Mouse (Mus musculus): Measurements from ENCODE around the gene Parp11. TPM values are rescaled to one million over a fixed set of nuclear protein-coding genes. Genes with fewer than 3 reads are reported as not detected.

The Parp11 gene
- polyA plus RNA-seq, 1 experiment from 2014 or later = 22.7 TPM

GRCm38 (mm10) chr6:127473961-127474360, 27.3 kb downstream of the Parp11 start:
- Histone ChIP-seq H3K27me3 (ENCODE audit: control insufficient read depth, insufficient read depth, low read length) (no peaks in the 10 kb centered on the region), H3K4me2 (ENCODE audit: low read length) (no peak overlapping the region), H3K4me3 (ENCODE audit: control insufficient read depth in 1 of 2, insufficient read depth in 1 of 2, low read depth in 1 of 2, low read length in 2 of 2) (no peak overlapping the region), H3K9me3 (ENCODE audit: control insufficient read depth, low read length) (no peaks in the 10 kb centered on the region), H3K27ac (replicated peaks in 1 of 2; ENCODE audit: control insufficient read depth in 1 of 2, insufficient read depth in 1 of 2, low read depth in 2 of 2, low read length in 2 of 2) (no peak overlapping the region), H3K36me3 (ENCODE audit: control insufficient read depth, insufficient read depth, low read length) (peaks cover 28% of the 10 kb centered on the region), H3K4me1 (ENCODE audit: control insufficient read depth in 2 of 2, insufficient read depth in 2 of 2, low read length in 2 of 2) (no peaks in the 10 kb centered on the region), H3K9ac (ENCODE audit: low read length) (no peak overlapping the region)
- no peak for ATAC-seq (ENCODE audit: insufficient number of reproducible peaks, insufficient read depth, low FRiP score, low read depth)
- 85% methylated on average over 8 of the region's 8 CpGs for WGBS

GRCm38 (mm10) chr6:127475231-127475630, 28.6 kb downstream of the Parp11 start:
- H3K4me1 ChIP-seq (ENCODE audit: control insufficient read depth in 2 of 2, insufficient read depth in 2 of 2, low read length in 2 of 2) = no peaks in the 10 kb centered on the region
- no peaks in the 10 kb centered on the region for H3K27me3 ChIP-seq (ENCODE audit: control insufficient read depth, insufficient read depth, low read length)
- no peak for ATAC-seq (ENCODE audit: insufficient number of reproducible peaks, insufficient read depth, low FRiP score, low read depth)
- peaks cover 29% of the 10 kb centered on the region for H3K36me3 ChIP-seq (ENCODE audit: control insufficient read depth, insufficient read depth, low read length)
- no peak overlapping the region for H3K4me3 ChIP-seq (ENCODE audit: control insufficient read depth in 1 of 2, insufficient read depth in 1 of 2, low read depth in 1 of 2, low read length in 2 of 2)
- no peak overlapping the region for H3K4me2 ChIP-seq (ENCODE audit: low read length)
- H3K9ac ChIP-seq (ENCODE audit: low read length) = no peak overlapping the region
- WGBS = 86% methylated on average over 3 of the region's 3 CpGs
- no peak overlapping the region for H3K27ac ChIP-seq (replicated peaks in 1 of 2; ENCODE audit: control insufficient read depth in 1 of 2, insufficient read depth in 1 of 2, low read depth in 2 of 2, low read length in 2 of 2)
- 0 out of 2 replicates have a peak, but pooled peaks cover 3% of the 10 kb centered on the region for H3K9me3 ChIP-seq (ENCODE audit: control insufficient read depth, low read length)

DNA sequence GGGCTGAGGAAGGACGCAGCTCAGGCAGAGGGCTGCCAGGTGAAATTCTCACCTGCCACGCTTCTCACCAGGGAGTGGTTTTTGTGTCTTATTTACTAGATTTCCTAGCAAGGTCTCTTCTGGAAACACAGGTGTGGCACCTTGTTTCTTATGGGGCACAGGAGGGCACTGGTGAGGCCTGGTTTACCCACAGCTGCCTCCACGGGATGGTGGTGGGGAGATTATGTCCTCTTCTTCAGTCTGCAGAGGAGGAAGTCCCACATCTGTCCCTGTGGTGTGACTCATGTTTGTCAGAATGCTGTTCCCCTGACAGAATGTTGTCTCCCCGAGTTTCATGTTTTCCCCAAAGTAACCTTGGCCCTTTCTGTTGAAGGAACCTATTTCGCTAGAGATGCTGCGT, 44.4 kb downstream of the Parp11 start:
- no peak overlapping the region for H3K4me3 ChIP-seq (ENCODE audit: control insufficient read depth in 1 of 2, insufficient read depth in 1 of 2, low read depth in 1 of 2, low read length in 2 of 2)
- no peaks in the 10 kb centered on the region for H3K9me3 ChIP-seq (ENCODE audit: control insufficient read depth, low read length)
- H3K4me2 ChIP-seq (ENCODE audit: low read length) = no peak overlapping the region
- WGBS = 83% methylated on average over 6 of the region's 6 CpGs
- peaks cover 23% of the 10 kb centered on the region for H3K36me3 ChIP-seq (ENCODE audit: control insufficient read depth, insufficient read depth, low read length)
- no peak overlapping the region for H3K9ac ChIP-seq (ENCODE audit: low read length)
- ATAC-seq (ENCODE audit: insufficient number of reproducible peaks, insufficient read depth, low FRiP score, low read depth) = no peak
- H3K27ac ChIP-seq (replicated peaks in 1 of 2; ENCODE audit: control insufficient read depth in 1 of 2, insufficient read depth in 1 of 2, low read depth in 2 of 2, low read length in 2 of 2) = no peak overlapping the region
- peaks cover 0 to 3% of the 10 kb centered on the region in 2 experiments; a peak in 1 of 4 replicates for H3K4me1 ChIP-seq (ENCODE audit: control insufficient read depth in 2 of 2, insufficient read depth in 2 of 2, low read length in 2 of 2)
- H3K27me3 ChIP-seq (ENCODE audit: control insufficient read depth, insufficient read depth, low read length) = no peaks in the 10 kb centered on the region

- Histone ChIP-seq H3K36me3 (ENCODE audit: control insufficient read depth, insufficient read depth, low read length) (peaks cover 23% of the 10 kb centered on the region), H3K27ac (replicated peaks in 1 of 2; ENCODE audit: control insufficient read depth in 1 of 2, insufficient read depth in 1 of 2, low read depth in 2 of 2, low read length in 2 of 2) (no peak overlapping the region), H3K9me3 (ENCODE audit: control insufficient read depth, low read length) (no peaks in the 10 kb centered on the region), H3K4me2 (ENCODE audit: low read length) (no peak overlapping the region), H3K27me3 (ENCODE audit: control insufficient read depth, insufficient read depth, low read length) (no peaks in the 10 kb centered on the region), H3K4me3 (ENCODE audit: control insufficient read depth in 1 of 2, insufficient read depth in 1 of 2, low read depth in 1 of 2, low read length in 2 of 2) (no peak overlapping the region), H3K9ac (ENCODE audit: low read length) (no peak overlapping the region), H3K4me1 (ENCODE audit: control insufficient read depth in 2 of 2, insufficient read depth in 2 of 2, low read length in 2 of 2) (peaks cover 0 to 3% of the 10 kb centered on the region in 2 experiments; a peak in 1 of 4 replicates)
- no peak for ATAC-seq (ENCODE audit: insufficient number of reproducible peaks, insufficient read depth, low FRiP score, low read depth)
- 81% methylated on average over 4 of the region's 4 CpGs for WGBS
These were observed 45.9 kb downstream of the Parp11 start for GRCm38 (mm10) chr6:127492561-127492960.

- WGBS = 81% methylated on average over 13 of the region's 13 CpGs
- no peaks in the 10 kb centered on the region for H3K27me3 ChIP-seq (ENCODE audit: control insufficient read depth, insufficient read depth, low read length)
- no peak overlapping the region for H3K27ac ChIP-seq (replicated peaks in 1 of 2; ENCODE audit: control insufficient read depth in 1 of 2, insufficient read depth in 1 of 2, low read depth in 2 of 2, low read length in 2 of 2)
These were observed 47.1 kb downstream of the Parp11 start for GRCm38 (mm10) chr6:127493750-127494149.

DNA sequence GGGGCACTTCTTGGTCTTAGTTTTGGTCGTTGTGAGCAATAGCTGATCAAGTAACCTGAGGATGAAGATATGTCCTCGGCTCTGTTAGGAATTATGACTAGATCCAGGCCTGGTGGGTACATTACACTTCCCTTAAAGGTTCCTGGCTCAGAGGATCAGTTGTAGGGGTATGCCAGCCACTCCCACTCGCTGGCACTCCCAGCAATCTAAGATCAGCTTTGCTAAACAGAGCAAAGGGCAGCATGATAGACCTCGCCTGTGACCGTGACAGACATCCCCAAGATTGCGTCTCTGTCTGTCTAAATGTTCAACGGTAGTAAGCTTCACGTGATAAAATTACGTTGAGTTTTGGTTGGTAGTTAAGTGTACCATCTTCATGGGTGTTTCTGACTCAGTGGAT, 47.7 kb downstream of the Parp11 start:
- no peak overlapping the region for H3K9ac ChIP-seq (ENCODE audit: low read length)
- H3K36me3 ChIP-seq (ENCODE audit: control insufficient read depth, insufficient read depth, low read length) = peaks cover 23% of the 10 kb centered on the region
- H3K4me3 ChIP-seq (ENCODE audit: control insufficient read depth in 1 of 2, insufficient read depth in 1 of 2, low read depth in 1 of 2, low read length in 2 of 2) = no peak overlapping the region
- H3K27me3 ChIP-seq (ENCODE audit: control insufficient read depth, insufficient read depth, low read length) = no peaks in the 10 kb centered on the region
- no peak for ATAC-seq (ENCODE audit: insufficient number of reproducible peaks, insufficient read depth, low FRiP score, low read depth)
- WGBS = 80% methylated on average over 9 of the region's 9 CpGs
- no peak overlapping the region for H3K27ac ChIP-seq (replicated peaks in 1 of 2; ENCODE audit: control insufficient read depth in 1 of 2, insufficient read depth in 1 of 2, low read depth in 2 of 2, low read length in 2 of 2)
- H3K9me3 ChIP-seq (ENCODE audit: control insufficient read depth, low read length) = no peaks in the 10 kb centered on the region
- no peak overlapping the region for H3K4me2 ChIP-seq (ENCODE audit: low read length)
- H3K4me1 ChIP-seq (ENCODE audit: control insufficient read depth in 2 of 2, insufficient read depth in 2 of 2, low read length in 2 of 2) = peaks cover 0 to 3% of the 10 kb centered on the region in 2 experiments; a peak in 1 of 4 replicates

More at GRCm38 (mm10) chr6:127493750-127494149, 47.1 kb downstream of the Parp11 start:
- H3K36me3 ChIP-seq (ENCODE audit: control insufficient read depth, insufficient read depth, low read length) = peaks cover 23% of the 10 kb centered on the region
- peaks cover 0 to 3% of the 10 kb centered on the region in 2 experiments; a peak in 1 of 4 replicates for H3K4me1 ChIP-seq (ENCODE audit: control insufficient read depth in 2 of 2, insufficient read depth in 2 of 2, low read length in 2 of 2)
- no peak overlapping the region for H3K4me2 ChIP-seq (ENCODE audit: low read length)
- H3K9me3 ChIP-seq (ENCODE audit: control insufficient read depth, low read length) = no peaks in the 10 kb centered on the region
- no peak overlapping the region for H3K4me3 ChIP-seq (ENCODE audit: control insufficient read depth in 1 of 2, insufficient read depth in 1 of 2, low read depth in 1 of 2, low read length in 2 of 2)
- ATAC-seq (ENCODE audit: insufficient number of reproducible peaks, insufficient read depth, low FRiP score, low read depth) = no peak
- H3K9ac ChIP-seq (ENCODE audit: low read length) = no peak overlapping the region

DNA sequence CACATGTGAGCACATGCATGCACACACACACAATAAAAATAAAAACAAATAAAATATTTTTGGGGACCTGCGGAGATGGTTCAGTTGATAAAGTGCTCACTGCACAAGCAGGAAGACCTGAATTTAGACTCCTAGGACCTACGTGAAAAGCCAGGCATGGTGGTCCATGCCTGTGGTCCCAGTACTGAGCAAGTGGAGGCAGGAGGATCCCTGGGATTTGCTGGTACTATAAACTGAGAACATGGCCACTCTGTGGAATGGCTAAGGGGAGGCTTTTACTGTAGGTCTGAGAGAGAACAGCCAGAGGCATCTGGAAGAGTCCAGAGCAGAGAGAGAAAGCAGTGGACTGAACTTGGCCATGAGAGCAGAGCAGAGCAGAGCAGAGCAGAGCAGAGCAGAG, 48.6 kb downstream of the Parp11 start:
- WGBS = 82% methylated on average over 2 of the region's 2 CpGs
- no peaks in the 10 kb centered on the region for H3K27me3 ChIP-seq (ENCODE audit: control insufficient read depth, insufficient read depth, low read length)
- ATAC-seq (ENCODE audit: insufficient number of reproducible peaks, insufficient read depth, low FRiP score, low read depth) = no peak
- no peaks in the 10 kb centered on the region for H3K9me3 ChIP-seq (ENCODE audit: control insufficient read depth, low read length)
- no peak overlapping the region for H3K4me3 ChIP-seq (ENCODE audit: control insufficient read depth in 1 of 2, insufficient read depth in 1 of 2, low read depth in 1 of 2, low read length in 2 of 2)
- peaks cover 17% of the 10 kb centered on the region for H3K36me3 ChIP-seq (ENCODE audit: control insufficient read depth, insufficient read depth, low read length)
- peaks cover 0 to 3% of the 10 kb centered on the region in 2 experiments; a peak in 1 of 4 replicates for H3K4me1 ChIP-seq (ENCODE audit: control insufficient read depth in 2 of 2, insufficient read depth in 2 of 2, low read length in 2 of 2)
- H3K27ac ChIP-seq (replicated peaks in 1 of 2; ENCODE audit: control insufficient read depth in 1 of 2, insufficient read depth in 1 of 2, low read depth in 2 of 2, low read length in 2 of 2) = no peak overlapping the region
- H3K4me2 ChIP-seq (ENCODE audit: low read length) = no peak overlapping the region
- H3K9ac ChIP-seq (ENCODE audit: low read length) = no peak overlapping the region

GRCm38 (mm10) chr6:127495876-127496275, 49.2 kb downstream of the Parp11 start:
- Histone ChIP-seq H3K9ac (ENCODE audit: low read length) (no peak overlapping the region), H3K4me2 (ENCODE audit: low read length) (no peak overlapping the region), H3K4me1 (ENCODE audit: control insufficient read depth in 2 of 2, insufficient read depth in 2 of 2, low read length in 2 of 2) (peaks cover 0 to 3% of the 10 kb centered on the region in 2 experiments; a peak in 1 of 4 replicates), H3K27ac (replicated peaks in 1 of 2; ENCODE audit: control insufficient read depth in 1 of 2, insufficient read depth in 1 of 2, low read depth in 2 of 2, low read length in 2 of 2) (no peak overlapping the region), H3K4me3 (ENCODE audit: control insufficient read depth in 1 of 2, insufficient read depth in 1 of 2, low read depth in 1 of 2, low read length in 2 of 2) (no peak overlapping the region), H3K36me3 (ENCODE audit: control insufficient read depth, insufficient read depth, low read length) (peaks cover 17% of the 10 kb centered on the region), H3K27me3 (ENCODE audit: control insufficient read depth, insufficient read depth, low read length) (no peaks in the 10 kb centered on the region), H3K9me3 (ENCODE audit: control insufficient read depth, low read length) (no peaks in the 10 kb centered on the region)
- ATAC-seq (ENCODE audit: insufficient number of reproducible peaks, insufficient read depth, low FRiP score, low read depth) = no peak
- WGBS = 27% methylated on average over 6 of the region's 6 CpGs
